Mouse (Mus musculus): Measurements from ENCODE around the gene Eif3k. TPM values are rescaled to one million over a fixed set of nuclear protein-coding genes. Genes with fewer than 3 reads are reported as not detected.
"Not testable (repeated sequence)": the region's sequence is repeated elsewhere in the genome, so short reads cannot be mapped to it uniquely, and the experiment has no call there.

Gene Eif3k
- total RNA-seq, 2 experiments from 2014 or later, result 462 to 474 TPM

DNA sequence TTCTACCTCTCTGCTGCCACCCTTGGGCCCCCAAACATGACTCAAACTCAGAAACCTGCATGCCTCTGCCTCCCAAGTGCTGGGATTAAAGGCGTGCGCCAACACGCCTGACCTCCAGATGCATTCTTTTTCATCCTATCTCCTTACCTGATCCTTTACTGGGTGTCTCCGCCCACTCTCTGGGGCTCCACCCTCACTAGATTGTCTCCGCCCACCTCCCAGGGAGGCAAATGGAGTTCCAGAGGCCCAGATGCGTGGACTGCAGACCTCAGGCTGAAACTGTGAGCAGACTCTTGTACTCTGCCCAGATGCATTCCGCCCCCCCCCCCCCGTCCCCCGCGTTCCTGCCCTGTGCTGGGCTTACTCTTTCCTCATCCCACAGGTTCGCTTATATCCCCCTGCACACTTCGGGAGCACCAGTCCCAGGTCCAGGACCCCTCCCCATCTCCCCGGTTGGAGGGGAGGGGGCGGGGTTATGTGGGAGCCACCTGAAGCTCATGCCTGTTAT lies 9.2 kb upstream of the Eif3k start:
- no peak for ATAC-seq (replicated peaks; ENCODE audit: poor library complexity, severe bottlenecking)

DNA sequence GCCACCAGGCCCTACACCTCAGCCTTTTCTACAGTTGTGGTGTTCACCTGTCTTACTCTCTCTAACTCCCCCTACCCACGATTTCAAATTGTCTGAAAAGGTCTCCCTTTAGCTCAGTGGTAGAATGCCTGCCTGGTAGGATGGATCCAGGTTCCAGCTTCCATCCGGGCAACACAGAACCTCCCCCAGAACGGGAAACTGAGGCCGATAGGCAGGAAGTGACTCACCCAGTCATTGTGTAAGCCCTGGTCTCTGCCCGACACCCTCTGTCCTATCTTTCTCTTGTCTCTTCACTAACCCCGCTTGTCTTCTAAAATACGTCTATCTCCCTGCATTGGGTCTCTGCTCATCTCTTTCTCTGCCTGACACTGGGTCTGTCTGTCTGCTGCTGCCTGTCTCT lies 3.5 kb upstream of the Eif3k start:
- no peak for ATAC-seq (replicated peaks; ENCODE audit: poor library complexity, severe bottlenecking)

- no peak for ATAC-seq (replicated peaks; ENCODE audit: poor library complexity, severe bottlenecking)
Observed at GRCm38 (mm10) chr7:28984452-28984851, 2.8 kb upstream of the Eif3k start.

GRCm38 (mm10) chr7:28983849-28984248 lies 2.2 kb upstream of the Eif3k start:
- ATAC-seq (replicated peaks; ENCODE audit: poor library complexity, severe bottlenecking), result no peak

GRCm38 (mm10) chr7:28983141-28983564 lies 1.5 kb upstream of the Eif3k start:
- ATAC-seq (replicated peaks; ENCODE audit: poor library complexity, severe bottlenecking), result peak; percentile 28

GRCm38 (mm10) chr7:28982274-28983013 lies 780 bp upstream of the Eif3k start:
- ATAC-seq (replicated peaks; ENCODE audit: poor library complexity, severe bottlenecking), result peak; percentile 69

DNA sequence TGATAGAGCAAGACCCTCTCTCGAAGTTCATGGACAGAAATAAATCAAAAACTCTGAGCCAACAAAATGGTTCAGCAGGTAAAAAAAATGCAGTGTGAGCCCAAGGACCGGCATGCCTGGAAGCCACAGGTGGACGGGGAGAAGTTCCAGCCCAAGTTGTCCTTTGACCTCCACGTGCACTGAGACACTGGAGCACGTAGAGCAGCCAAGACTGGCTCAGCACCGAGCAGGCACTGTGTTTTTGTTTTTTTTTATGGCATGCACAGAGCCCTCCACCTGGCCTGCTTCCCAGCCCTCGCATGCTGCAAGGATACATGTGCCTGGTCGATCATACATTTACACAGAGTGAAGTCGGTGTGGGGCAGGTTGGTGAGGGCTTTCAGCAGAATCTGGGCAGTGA lies 4.1 kb downstream of the Eif3k start:
- ATAC-seq (replicated peaks; ENCODE audit: poor library complexity, severe bottlenecking), result no peak

DNA sequence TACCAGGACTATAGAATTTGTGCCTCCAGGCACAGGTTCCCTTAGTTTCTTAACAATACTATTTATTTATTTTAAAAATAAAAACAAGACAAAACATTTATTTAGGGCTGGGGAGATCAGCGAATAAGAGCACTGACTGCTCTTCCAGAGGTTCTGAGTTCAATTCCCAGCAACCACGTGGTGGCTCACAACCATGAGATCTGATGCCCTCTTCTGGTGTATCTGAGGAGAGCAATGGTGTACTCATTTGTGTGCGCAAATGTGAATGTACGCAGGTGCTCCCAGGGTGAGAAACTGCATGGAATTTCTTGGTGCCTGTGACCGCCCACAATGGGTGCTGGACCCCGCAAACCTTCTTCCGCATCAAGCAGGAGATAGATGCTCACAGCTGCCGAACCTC lies 8.6 kb downstream of the Eif3k start:
- no peak for ATAC-seq (replicated peaks; ENCODE audit: poor library complexity, severe bottlenecking)

- ATAC-seq (replicated peaks; ENCODE audit: poor library complexity, severe bottlenecking), result peak; percentile 73
Observed at GRCm38 (mm10) chr7:28972542-28972985, 9.1 kb downstream of the Eif3k start.

DNA sequence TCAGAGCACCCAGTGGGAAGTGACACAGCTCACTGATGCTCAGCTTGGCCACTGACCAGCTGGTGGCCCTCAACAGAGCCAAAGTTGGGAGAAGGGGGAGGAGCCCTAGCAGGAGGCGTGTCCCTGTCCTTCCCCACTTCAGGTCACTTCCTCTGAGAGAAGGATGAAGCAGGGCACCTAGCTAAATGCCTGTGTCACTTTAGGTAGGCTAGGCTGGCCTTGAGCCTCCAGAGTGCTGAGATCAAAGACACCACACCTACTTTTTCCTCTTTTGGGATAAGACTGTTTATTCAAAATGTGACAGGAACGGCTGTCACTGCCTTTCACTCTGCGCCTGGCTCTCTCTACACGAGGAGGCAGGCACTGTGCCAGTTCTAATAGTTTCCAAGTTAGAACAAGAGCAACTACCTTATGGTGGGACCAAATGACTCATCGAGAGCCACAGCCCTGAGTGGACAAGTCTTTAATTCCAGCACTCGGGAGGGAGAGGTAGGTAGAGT lies 9.8 kb downstream of the Eif3k start:
- ATAC-seq (replicated peaks; ENCODE audit: poor library complexity, severe bottlenecking), result no peak

DNA sequence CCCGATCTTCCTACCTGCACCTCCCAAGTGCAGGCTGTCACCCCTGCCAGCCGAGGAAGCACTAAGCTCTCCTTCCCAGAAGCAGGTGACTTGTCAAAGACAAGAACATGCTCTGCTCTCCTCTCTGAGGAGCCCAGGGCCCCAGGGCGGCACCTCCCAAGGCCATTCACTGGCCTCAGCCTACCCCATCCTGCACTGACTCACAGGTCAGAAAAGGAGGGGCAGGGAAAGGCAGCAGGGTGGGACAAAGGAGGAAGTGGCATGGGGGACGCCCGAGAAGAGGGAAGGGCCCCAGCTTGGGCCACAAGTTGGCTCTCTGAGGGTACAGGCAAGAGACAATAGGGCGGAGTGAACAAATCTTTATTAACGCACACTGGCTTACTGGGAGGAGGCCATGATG lies 10.6 kb downstream of the Eif3k start:
- ATAC-seq (replicated peaks; ENCODE audit: poor library complexity, severe bottlenecking), result peak; percentile 64

GRCm38 (mm10) chr7:28969672-28970394 lies 11.8 kb downstream of the Eif3k start:
- ATAC-seq (replicated peaks; ENCODE audit: poor library complexity, severe bottlenecking), result no peak

DNA sequence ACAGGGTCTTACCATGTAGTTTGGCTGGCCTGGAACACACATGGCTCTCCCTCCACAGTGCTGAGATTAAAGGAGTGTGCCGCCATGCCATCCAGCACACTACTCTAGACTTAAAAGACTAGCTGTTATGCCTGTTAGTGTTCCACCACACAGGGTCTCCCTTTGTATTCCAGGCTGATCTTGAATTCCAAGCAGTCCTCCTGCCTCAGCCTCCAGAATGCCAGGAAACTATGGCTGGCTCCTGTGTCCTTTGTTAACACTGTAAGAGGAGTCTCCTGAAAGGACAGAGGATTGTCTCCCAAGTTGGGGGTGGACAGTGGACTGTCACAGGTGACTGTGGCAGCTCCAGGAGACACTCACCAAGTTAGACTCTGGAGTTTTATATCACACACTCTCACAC lies 12.4 kb downstream of the Eif3k start:
- ATAC-seq (replicated peaks; ENCODE audit: poor library complexity, severe bottlenecking), result no peak

- ATAC-seq (replicated peaks; ENCODE audit: poor library complexity, severe bottlenecking), result not testable (repeated sequence)
Observed at GRCm38 (mm10) chr7:28968120-28968519, 13.5 kb downstream of the Eif3k start.

DNA sequence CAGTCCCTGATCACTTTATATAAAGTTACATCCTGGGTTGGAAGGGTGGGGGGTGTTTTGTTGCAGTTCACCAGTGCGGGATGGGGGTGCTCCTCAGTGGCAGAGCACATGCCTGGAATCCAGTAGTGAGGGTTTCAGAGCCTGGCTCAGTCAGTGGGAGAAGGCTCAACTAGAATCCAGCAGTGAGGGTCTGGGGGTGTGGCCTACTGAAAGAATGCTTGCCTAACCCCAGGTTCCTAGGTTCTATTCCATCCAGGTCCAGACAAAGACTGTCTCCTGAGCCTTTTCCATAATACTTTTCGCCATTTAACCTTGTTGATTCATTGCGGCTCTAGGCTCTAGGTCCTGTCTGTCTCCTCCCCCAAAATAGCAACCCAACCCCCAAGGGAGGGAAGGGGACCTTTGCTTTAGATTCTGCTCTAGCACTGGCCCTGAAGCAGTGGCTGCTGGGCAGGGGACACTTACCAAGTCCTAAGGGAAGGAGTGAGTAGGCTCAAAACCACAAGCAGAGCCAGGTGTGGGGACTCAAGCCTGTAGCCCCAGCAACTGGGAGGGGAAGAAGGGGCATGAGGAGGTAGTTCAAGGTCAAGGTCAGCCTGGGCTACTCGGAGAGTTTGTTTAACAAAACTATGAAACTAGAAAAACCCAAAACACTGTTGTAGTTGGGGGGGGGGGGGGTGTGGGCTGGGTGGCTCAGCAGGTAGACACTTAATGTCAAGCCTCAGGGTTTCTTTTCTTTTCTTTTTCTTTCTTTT lies 14.7 kb downstream of the Eif3k start:
- no peak for ATAC-seq (replicated peaks; ENCODE audit: poor library complexity, severe bottlenecking)

- ATAC-seq (replicated peaks; ENCODE audit: poor library complexity, severe bottlenecking), result no peak
Observed at GRCm38 (mm10) chr7:28966181-28966580, 15.5 kb downstream of the Eif3k start.

DNA sequence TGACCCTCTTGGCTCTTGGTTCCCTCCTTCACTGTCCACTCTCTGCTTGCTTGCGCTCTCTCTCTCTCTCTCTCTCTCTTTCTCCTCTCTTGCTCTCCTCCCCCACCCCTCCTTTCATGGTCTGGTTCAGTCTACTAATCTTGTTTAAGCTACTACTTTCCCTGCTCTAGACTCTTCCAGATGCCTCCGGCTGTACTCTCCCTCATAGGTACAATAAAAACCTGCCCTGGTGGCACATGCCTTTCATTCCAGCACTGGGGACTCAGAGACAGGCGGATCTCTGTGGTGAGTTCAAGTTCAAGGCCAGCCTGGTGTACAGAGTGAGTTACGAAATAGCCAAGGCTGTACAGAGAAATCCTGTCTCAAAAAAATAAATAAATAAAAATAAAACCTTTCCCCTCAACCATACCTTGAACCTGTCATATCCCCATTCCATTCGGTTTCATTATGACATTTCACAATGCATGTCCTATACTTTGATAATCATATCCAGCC lies 16.3 kb downstream of the Eif3k start:
- no peak for ATAC-seq (replicated peaks; ENCODE audit: poor library complexity, severe bottlenecking)

DNA sequence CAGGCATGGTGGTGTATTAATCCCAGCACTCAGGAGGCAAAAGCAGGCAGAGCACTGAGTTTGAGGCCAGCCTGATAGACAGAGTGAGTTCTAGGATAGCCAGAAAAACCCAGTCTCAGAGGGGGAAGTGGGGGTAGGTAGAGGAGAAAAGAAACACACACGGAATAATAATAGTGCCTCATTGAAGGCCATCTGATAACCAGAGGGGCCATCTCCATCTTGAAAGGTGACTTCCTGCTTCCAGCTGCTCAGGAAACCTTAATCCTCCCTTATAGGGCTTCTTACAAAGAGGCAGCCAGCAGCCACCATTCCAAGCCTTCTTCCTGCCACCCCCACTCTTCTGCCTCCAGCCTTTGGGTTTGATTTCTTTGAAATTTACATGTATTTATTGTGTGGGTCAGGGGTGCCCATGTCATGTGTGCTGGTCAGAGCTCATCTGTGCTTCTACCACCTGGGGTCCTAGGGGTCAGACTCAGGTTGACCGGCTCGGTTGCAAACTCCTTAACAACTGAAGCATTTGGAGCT lies 18.2 kb downstream of the Eif3k start:
- ATAC-seq (replicated peaks; ENCODE audit: poor library complexity, severe bottlenecking), result no peak

DNA sequence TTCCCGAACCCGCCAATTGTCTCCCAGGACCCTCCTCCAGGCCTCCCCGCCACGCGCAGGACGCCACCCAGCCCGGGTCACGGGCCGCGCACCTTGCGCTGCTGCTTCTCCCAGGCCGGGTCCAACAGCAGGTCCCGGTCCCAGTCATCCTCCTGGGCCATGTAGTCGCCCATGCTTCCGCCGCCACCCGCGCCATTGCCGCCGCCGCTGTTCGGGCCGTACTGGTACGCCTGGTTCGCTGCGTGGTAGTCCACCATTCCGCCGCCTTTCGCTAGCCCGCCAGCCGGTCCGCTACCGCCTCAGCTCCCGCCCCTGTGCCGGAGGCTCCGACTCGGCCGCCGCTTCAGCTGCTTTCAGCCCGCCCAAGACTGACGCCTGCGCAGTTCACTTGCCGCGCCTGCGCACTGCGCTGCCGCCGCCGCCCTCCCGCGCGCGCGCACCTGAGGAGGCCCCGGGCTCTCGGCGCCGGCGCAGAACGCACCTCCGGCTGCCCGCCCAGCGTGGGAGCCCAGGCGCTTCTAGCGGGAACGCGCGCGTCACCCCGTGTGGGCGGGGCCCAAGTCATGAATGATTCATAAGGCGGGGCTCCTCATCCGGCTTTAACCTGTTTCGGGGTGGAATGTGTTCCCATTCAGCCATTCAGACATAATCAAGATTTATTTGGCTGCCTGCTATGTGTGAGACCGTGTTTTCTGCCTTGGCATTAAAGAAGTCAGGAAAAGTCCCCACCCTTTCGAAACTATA lies 19.6 kb downstream of the Eif3k start, which contains the start of gene Actn4:
TSS of gene Actn4 (minus strand) at position 414 of the 744 bp plus-strand sequence.
- peak; percentile 92 for ATAC-seq (replicated peaks; ENCODE audit: poor library complexity, severe bottlenecking)

DNA sequence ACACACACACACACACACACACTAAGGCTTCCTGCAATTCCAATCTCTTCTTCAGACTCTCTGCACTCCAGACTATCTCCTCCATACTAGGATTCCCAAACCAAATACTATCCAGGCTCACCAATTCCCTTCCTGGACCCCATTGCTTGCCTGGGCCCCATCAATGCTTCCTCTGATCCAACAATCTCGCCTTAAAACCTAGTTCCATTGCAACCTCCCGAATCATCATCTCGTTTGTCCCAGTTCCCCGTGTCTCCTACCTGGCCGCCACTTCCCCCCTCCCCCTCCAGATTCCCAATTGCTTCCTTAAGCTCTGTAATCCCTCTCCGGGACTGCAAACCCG lies 20.1 kb downstream of the Eif3k start:
- no peak for ATAC-seq (replicated peaks; ENCODE audit: poor library complexity, severe bottlenecking)
